Mouse (Mus musculus): ENCODE results near the gene Wdr20.
"Not testable (repeated sequence)": the region's sequence is repeated elsewhere in the genome, so short reads cannot be mapped to it uniquely, and the experiment has no call there.

DNA sequence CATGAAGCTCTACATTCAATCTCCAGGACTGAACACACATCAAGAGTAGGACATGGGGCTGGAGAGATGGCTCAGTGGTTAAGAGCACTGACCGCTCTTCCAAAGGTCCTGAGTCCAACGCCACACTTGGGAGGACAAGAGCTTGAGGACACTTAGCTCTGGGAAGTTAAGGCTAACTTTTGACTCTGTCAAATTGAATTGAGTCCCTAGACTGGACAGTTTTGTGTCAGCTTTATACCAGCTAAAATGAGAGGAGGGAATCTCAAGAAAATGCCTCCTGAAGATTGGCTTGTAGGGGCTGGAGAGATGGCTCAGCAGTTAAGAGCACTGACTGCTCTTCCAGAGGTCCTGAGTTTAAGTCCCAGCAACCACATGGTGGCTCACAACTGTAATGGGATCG, 48.8 kb upstream of the Wdr20 start:
- not testable (repeated sequence) for TF ChIP-seq CTCF (IDR thresholded peaks at IDR 0.05; ENCODE audit: low read depth, low read length); POLR2A (IDR thresholded peaks at IDR 0.05; ENCODE audit: insufficient read depth, low read length)

Data from ES-Bruce4 (cell line).